Mouse (Mus musculus) heart, adult 2 months (tissue): ENCODE results near the gene Hist1h2af.

Experiments
- CTCF ChIP-seq: fragments of 200-600 bp; IDR thresholded peaks from 2 replicates; pipeline ENCODE4 v1.8.1; 2022; ENCODE audit warnings: antibody characterized with exemption, mild to moderate bottlenecking, moderate library complexity
- EP300 ChIP-seq: fragments of 200-500 bp; IDR thresholded peaks from 2 replicates; pipeline ENCODE4 v1.6.1; 2011; ENCODE audit warnings: low read depth, low read length, control low read depth; ENCODE audit not compliant: insufficient read depth

DNA sequence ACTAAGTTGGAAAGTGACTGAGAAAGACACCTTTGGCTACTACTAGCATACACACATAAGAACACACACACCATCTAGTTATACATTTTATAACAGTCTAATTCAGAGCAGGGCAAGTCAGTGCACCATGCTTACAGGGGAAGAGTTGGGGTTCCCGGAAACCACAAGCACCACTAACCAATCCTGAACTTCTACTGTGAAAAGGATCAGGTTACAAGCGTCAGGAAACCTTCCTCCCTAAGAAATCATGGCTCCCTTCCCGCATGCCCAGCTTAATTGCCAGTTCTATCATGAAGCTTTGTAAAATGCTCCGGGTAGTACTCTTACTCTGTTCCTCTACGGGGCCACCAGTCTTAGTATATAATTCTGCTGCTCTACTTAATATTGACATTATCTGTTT lies 48.4 kb upstream of the Hist1h2af start:
- no peak for TF ChIP-seq EP300
- TF ChIP-seq CTCF = no peak
